Mouse (Mus musculus) limb, embryonic 12.5 days (tissue): ENCODE results near the gene Eapp. TPM values are rescaled to one million over a fixed set of nuclear protein-coding genes. Genes with fewer than 3 reads are reported as not detected.

Source experiments
- microRNA counts: library from miRNA; unstranded; fragments of <30 nt; microRNA quantifications from one replicate; lab custom pipeline; 2017
- microRNA-seq: library from miRNA; unstranded; fragments of <30 nt; microRNA quantifications from one replicate; pipeline ENCODE4, GENCODE M21; 2017
- polyA plus RNA-seq: library from polyadenylated mRNA; unstranded; fragments of >200 nt; fragmentation: Nextera tagmentation; extraction: Ambion mirVana; gene quantifications from 2 replicates; pipeline ENCODE4 v1.2.1, GENCODE M21; 2016

The Eapp gene
- polyA plus RNA-seq, 1 experiment from 2014 or later, result 73.3 TPM

MicroRNAs within 50 kb of the gene (microRNA counts, 519-probe panel; counts per million panel counts)
- microRNA mmu-miR-1892 (lab: Ali Mortazavi, UCI), result not detected

Small RNA genes lying within 50 kb of the gene (microRNA-seq; reads per million reads assigned to microRNA genes)
- gene Mir1892, result not detected

Other genes starting within 250 kb of the Eapp start
- 200 and 201 TPM in 2 replicates for gene Sptssa, start 39.3 kb downstream of the Eapp start, polyA plus RNA-seq
- 200 and 211 TPM in 2 replicates for gene Snx6, start 99.8 kb upstream of the Eapp start, polyA plus RNA-seq
- 144 TPM in 2 replicates for gene Cfl2, start 167.0 kb upstream of the Eapp start, polyA plus RNA-seq